Mouse (Mus musculus) heart, embryonic 14.5 days (tissue): ENCODE data around the gene Kars. TPM values are rescaled to one million over a fixed set of nuclear protein-coding genes. Genes with fewer than 3 reads are reported as not detected.
A peak's percentile ranks its signal among the peaks of the same experiment; 100 is the strongest.

Source experiments
- ATAC-seq: fragments of 200-750 bp; cut with Nextera tagmentation; 2 replicates; pipeline ENCODE4 v1.8.0; 2017; ENCODE audit warnings: low read depth, moderate TSS enrichment; ENCODE audit not compliant: insufficient number of reproducible peaks, insufficient read depth, low FRiP score
- H3K27ac ChIP-seq, 2 experiments: fragments of 200-500 bp in 1 of 2; fragments of 300-500 bp in 1 of 2; sonication (generic) in 1 of 2; replicated peaks in 1 of 2; 2 replicates each; pipeline ENCODE4 v1.5.1; 2012 to 2014; ENCODE audit warnings: low read depth in 2 of 2, low read length in 2 of 2, control low read depth in 1 of 2, mild to moderate bottlenecking in 1 of 2, mixed read lengths in 1 of 2; ENCODE audit not compliant: control insufficient read depth in 1 of 2, insufficient read depth in 1 of 2
- H3K27me3 ChIP-seq: fragments of 300-500 bp; sonication (generic); 2 replicates; pipeline ENCODE4 v1.6.1; 2014; ENCODE audit warnings: mild to moderate bottlenecking, low read length, control low read depth; ENCODE audit not compliant: control insufficient read depth, insufficient read depth
- H3K36me3 ChIP-seq: fragments of 300-500 bp; sonication (generic); 2 replicates; pipeline ENCODE4 v1.6.1; 2014; ENCODE audit warnings: mild to moderate bottlenecking, control low read depth, low read length, mixed read lengths; ENCODE audit not compliant: control insufficient read depth, insufficient read depth
- H3K4me1 ChIP-seq, 2 experiments: fragments of 200-500 bp in 1 of 2; fragments of 300-500 bp in 1 of 2; sonication (generic) in 1 of 2; 2 replicates each; pipeline ENCODE4 v1.6.1; 2012 to 2014; ENCODE audit warnings: low read length in 2 of 2, control low read depth in 1 of 2, mixed read lengths in 1 of 2; ENCODE audit not compliant: control insufficient read depth in 2 of 2, insufficient read depth in 2 of 2
- H3K4me2 ChIP-seq: fragments of 300-500 bp; sonication (generic); 2 replicates; pipeline ENCODE4 v1.6.1; 2014; ENCODE audit warnings: mild to moderate bottlenecking, low read length
- H3K4me3 ChIP-seq, 2 experiments: fragments of 200-500 bp in 1 of 2; fragments of 300-500 bp in 1 of 2; sonication (generic) in 1 of 2; 2 replicates each; pipeline ENCODE4 v1.5.1; 2012 to 2014; ENCODE audit warnings: low read length in 2 of 2, mild to moderate bottlenecking in 2 of 2, control low read depth in 1 of 2, low read depth in 1 of 2, moderate library complexity in 1 of 2; ENCODE audit not compliant: control insufficient read depth in 1 of 2, insufficient read depth in 1 of 2
- H3K9ac ChIP-seq: fragments of 300-500 bp; sonication (generic); 2 replicates; pipeline ENCODE4 v1.6.1; 2014; ENCODE audit warnings: mild to moderate bottlenecking, low read length
- H3K9me3 ChIP-seq: fragments of 300-500 bp; sonication (generic); 2 replicates; pipeline ENCODE4 v1.6.1; 2016; ENCODE audit warnings: low read length, control low read depth; ENCODE audit not compliant: control insufficient read depth
- WGBS: fragments of 180-500 bp; shearing (Covaris S2); extraction: QIAGEN DNeasy Blood & Tissue Kit; methylation state at CpG from one replicate; pipeline ENCODE4 v1.1.7; 2014; 5-methylcytosine and 5-hydroxymethylcytosine counted together
- polyA plus RNA-seq: library from polyadenylated mRNA; unstranded; fragments of >200 nt; fragmentation: Nextera tagmentation; extraction: Ambion mirVana; gene quantifications from 2 replicates; pipeline ENCODE4 v1.2.1, GENCODE M21; 2014

The Kars gene
- polyA plus RNA-seq, 1 experiment from 2014 or later, result 142 TPM

DNA sequence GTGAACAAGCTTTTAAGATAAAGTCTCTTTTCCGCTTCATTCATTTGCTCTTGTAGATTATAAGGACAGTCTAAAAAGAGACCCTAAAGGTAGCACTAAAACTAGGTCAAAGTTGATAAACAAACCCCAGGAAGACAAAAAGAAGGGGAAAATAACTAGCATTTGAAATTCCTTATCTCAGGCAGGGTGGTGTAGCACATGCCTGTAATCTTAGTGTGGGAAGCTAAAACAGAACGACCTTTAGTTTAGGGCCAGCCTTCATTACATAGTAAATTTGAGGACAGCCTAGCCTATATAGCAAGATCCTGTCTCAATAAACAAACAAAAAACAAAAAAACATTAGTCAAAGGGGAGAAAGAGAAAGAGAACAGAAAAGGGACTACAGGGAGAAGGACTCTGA is 3.5 kb downstream of the Kars start:
- Histone ChIP-seq H3K27me3 (no peaks in the 10 kb centered on the region), H3K36me3 (peaks cover 46% of the 10 kb centered on the region), H3K4me3 (no peak overlapping the region), H3K4me2 (no peak overlapping the region), H3K4me1 (peaks cover 0 to 10% of the 10 kb centered on the region in 2 experiments; a peak in 2 of 4 replicates), H3K9me3 (no peaks in the 10 kb centered on the region), H3K9ac (no peak overlapping the region), H3K27ac (no peak overlapping the region)
- ATAC-seq, result no peak
- 95% methylated on average over 2 of the region's 2 CpGs for WGBS

GRCm38 (mm10) chr8:112005601-112006000 is 5.5 kb downstream of the Kars start:
- Histone ChIP-seq H3K27ac (no peak overlapping the region), H3K36me3 (peaks cover 67% of the 10 kb centered on the region), H3K9ac (no peak overlapping the region), H3K27me3 (no peaks in the 10 kb centered on the region), H3K9me3 (no peaks in the 10 kb centered on the region), H3K4me3 (no peak overlapping the region), H3K4me1 (peaks cover 0 to 6% of the 10 kb centered on the region in 2 experiments; a peak in 2 of 4 replicates), H3K4me2 (no peak overlapping the region)
- 85% methylated on average over 6 of the region's 6 CpGs for WGBS
- no peak for ATAC-seq

- H3K9ac ChIP-seq, result no peak overlapping the region
- no peaks in the 10 kb centered on the region for H3K27me3 ChIP-seq
- no peak overlapping the region for H3K4me3 ChIP-seq
- no peak overlapping the region for H3K27ac ChIP-seq
- no peak for ATAC-seq
- no peaks in the 10 kb centered on the region for H3K9me3 ChIP-seq
- H3K4me2 ChIP-seq, result no peak overlapping the region
- peaks cover 75% of the 10 kb centered on the region for H3K36me3 ChIP-seq
- H3K4me1 ChIP-seq, result no peaks in the 10 kb centered on the region
Observed at GRCm38 (mm10) chr8:112004754-112005153, 6.4 kb downstream of the Kars start.

GRCm38 (mm10) chr8:111992703-111993039 is 18.5 kb downstream of the Kars start:
- Histone ChIP-seq H3K9me3 (no peaks in the 10 kb centered on the region), H3K4me1 (peaks cover 0 to 6% of the 10 kb centered on the region in 2 experiments; a peak in 2 of 4 replicates), H3K4me3 (peak overlapping the region in 1 of 2 experiments; percentile 79; a peak in 2 of 4 replicates), H3K36me3 (peaks cover 68% of the 10 kb centered on the region), H3K4me2 (peak overlapping the region; percentile 90), H3K9ac (no peak overlapping the region; the same call in 1 of the 2 replicates), H3K27ac (no peak overlapping the region), H3K27me3 (no peaks in the 10 kb centered on the region)
- ATAC-seq, result no peak
- 64% methylated on average over 3 of the region's 3 CpGs for WGBS

DNA sequence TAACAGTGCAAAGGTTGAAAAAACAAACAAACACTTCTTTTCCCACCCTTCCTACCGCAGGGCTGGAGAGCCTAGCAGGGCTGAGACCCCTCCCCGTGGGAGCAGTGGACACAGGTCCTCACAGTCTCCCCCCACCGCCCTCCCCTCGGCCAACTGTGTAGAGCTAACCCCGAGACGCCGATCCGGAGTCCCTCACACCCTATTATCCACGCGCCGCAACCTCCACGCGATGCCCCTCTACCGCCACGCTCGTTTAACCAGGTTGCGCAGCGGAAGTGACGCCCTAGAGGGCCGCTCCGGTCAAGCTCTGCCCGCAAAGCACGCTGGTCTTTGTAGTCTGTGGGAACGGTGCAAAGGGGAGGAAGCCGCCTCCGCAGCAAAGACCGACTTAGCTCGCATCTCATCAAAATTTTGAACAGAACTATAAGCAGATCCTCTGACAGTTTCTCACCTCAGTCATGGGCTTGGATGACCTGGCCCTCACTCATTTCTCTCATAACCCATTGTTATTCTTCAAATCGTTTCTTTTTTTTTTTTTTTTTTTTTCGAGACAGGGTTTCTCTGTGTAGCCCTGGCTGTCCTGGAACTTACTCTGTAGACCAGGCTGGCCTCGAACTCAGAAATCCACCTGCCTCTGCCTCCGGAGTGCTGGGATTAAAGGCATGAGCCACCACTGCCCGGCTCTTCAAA is 19.0 kb downstream of the Kars start, which contains the start of gene Adat1:
Gene Adat1 (minus strand): TSS at position 290 of the 690 bp plus-strand sequence.
- Histone ChIP-seq H3K27me3 (no peaks in the 10 kb centered on the region), H3K4me3 (peak within 1 kb of the TSS; percentile 79 to 98), H3K36me3 (peaks cover 68% of the 10 kb centered on the region), H3K9ac (peak within 1 kb of the TSS; percentile 86), H3K27ac (no peak within 1 kb of the TSS), H3K4me2 (peak within 1 kb of the TSS; percentile 90), H3K4me1 (peaks cover 0 to 6% of the 10 kb centered on the region in 2 experiments; a peak in 2 of 4 replicates), H3K9me3 (no peaks in the 10 kb centered on the region)
- ATAC-seq, result peak; percentile 87; the same call in 1 of the 2 replicates
- 3% methylated on average over 33 of the region's 33 CpGs for WGBS

- H3K36me3 ChIP-seq, result peaks cover 63% of the 10 kb centered on the region
- ATAC-seq, result no peak
- no peaks in the 10 kb centered on the region for H3K27me3 ChIP-seq
- H3K9me3 ChIP-seq, result no peaks in the 10 kb centered on the region
- H3K4me1 ChIP-seq, result peaks cover 0 to 6% of the 10 kb centered on the region in 2 experiments; a peak in 2 of 4 replicates
- H3K4me2 ChIP-seq, result peak overlapping the region; percentile 90
- WGBS, result 60% methylated on average over 8 of the region's 8 CpGs
- H3K27ac ChIP-seq, result no peak overlapping the region
- peak overlapping the region; percentile 86 for H3K9ac ChIP-seq
- H3K4me3 ChIP-seq, result peak overlapping the region in 1 of 2 experiments; percentile 79; a peak in 2 of 4 replicates
Observed at GRCm38 (mm10) chr8:111991278-111991677, 19.8 kb downstream of the Kars start.

DNA sequence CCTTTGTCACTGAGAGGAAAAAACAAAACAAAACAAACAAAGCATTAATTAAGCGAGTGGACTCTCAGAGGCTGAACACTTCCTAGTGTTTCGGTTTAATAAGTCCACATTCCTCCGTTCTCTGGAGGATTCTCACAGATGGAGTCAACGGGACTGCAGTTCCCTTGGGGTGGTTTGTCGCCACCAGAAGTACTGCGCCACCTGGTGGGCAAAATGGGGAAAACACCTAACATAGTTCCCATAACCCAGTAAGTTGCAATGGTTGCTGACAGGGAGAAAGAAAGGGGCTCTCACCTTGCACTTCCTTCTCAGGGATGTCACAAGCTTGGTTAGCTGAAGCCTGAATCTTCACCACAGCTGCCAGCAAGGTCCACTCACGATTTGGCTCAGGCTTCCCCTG is 21.2 kb downstream of the Kars start:
- Histone ChIP-seq H3K27ac (no peak overlapping the region), H3K36me3 (peaks cover 62% of the 10 kb centered on the region), H3K4me3 (no peak overlapping the region), H3K4me1 (peaks cover 0 to 6% of the 10 kb centered on the region in 2 experiments; a peak in 3 of 4 replicates), H3K9me3 (no peaks in the 10 kb centered on the region), H3K27me3 (no peaks in the 10 kb centered on the region), H3K4me2 (no peak overlapping the region), H3K9ac (no peak overlapping the region)
- no peak for ATAC-seq
- WGBS, result 19% methylated on average over 7 of the region's 7 CpGs
